Mouse (Mus musculus): ENCODE data around the gene Trim8. TPM values are rescaled to one million over a fixed set of nuclear protein-coding genes. Genes with fewer than 3 reads are reported as not detected.

Gene Trim8
- polyA plus RNA-seq (2014; fragmentation: Illumina TruSeq; extraction: RNeasy Lipid Tissue Mini Kit (QIAGEN cat#74804); ENCODE audit: insufficient read depth, low read depth, low replicate concordance): 32.6 TPM

GRCm38 (mm10) chr19:46501401-46502068 lies at the start of gene Trim8:
Trim8 (plus strand) TSS chr19:46501702.

Other genes with a start within 250 kb of the Trim8 start
- 17.6 TPM for gene Nfkb2, start 197.4 kb upstream of the Trim8 start, polyA plus RNA-seq (2014; fragmentation: Illumina TruSeq; extraction: RNeasy Lipid Tissue Mini Kit (QIAGEN cat#74804); ENCODE audit: insufficient read depth, low read depth, low replicate concordance)
- 1.0 TPM for gene Psd, start 174.5 kb upstream of the Trim8 start, polyA plus RNA-seq (2014; fragmentation: Illumina TruSeq; extraction: RNeasy Lipid Tissue Mini Kit (QIAGEN cat#74804); ENCODE audit: insufficient read depth, low read depth, low replicate concordance)
- gene Fbxl15, start 173.5 kb upstream of the Trim8 start, polyA plus RNA-seq (2014; fragmentation: Illumina TruSeq; extraction: RNeasy Lipid Tissue Mini Kit (QIAGEN cat#74804); ENCODE audit: insufficient read depth, low read depth, low replicate concordance): 6.1 TPM
- gene Cuedc2, start 163.0 kb upstream of the Trim8 start, polyA plus RNA-seq (2014; fragmentation: Illumina TruSeq; extraction: RNeasy Lipid Tissue Mini Kit (QIAGEN cat#74804); ENCODE audit: insufficient read depth, low read depth, low replicate concordance): 70.9 TPM
- gene Mfsd13a, start 160.6 kb upstream of the Trim8 start, polyA plus RNA-seq (2014; fragmentation: Illumina TruSeq; extraction: RNeasy Lipid Tissue Mini Kit (QIAGEN cat#74804); ENCODE audit: insufficient read depth, low read depth, low replicate concordance): 4.5 TPM
- gene 2310034G01Rik, start 151.4 kb upstream of the Trim8 start, polyA plus RNA-seq (2014; fragmentation: Illumina TruSeq; extraction: RNeasy Lipid Tissue Mini Kit (QIAGEN cat#74804); ENCODE audit: insufficient read depth, low read depth, low replicate concordance): 3.3 TPM
- gene Actr1a, start 106.0 kb upstream of the Trim8 start, polyA plus RNA-seq (2014; fragmentation: Illumina TruSeq; extraction: RNeasy Lipid Tissue Mini Kit (QIAGEN cat#74804); ENCODE audit: insufficient read depth, low read depth, low replicate concordance): 68.9 TPM
- 6.9 TPM for gene Sufu, start 104.8 kb upstream of the Trim8 start, polyA plus RNA-seq (2014; fragmentation: Illumina TruSeq; extraction: RNeasy Lipid Tissue Mini Kit (QIAGEN cat#74804); ENCODE audit: insufficient read depth, low read depth, low replicate concordance)
- gene Arl3, start 71.5 kb downstream of the Trim8 start, polyA plus RNA-seq (2014; fragmentation: Illumina TruSeq; extraction: RNeasy Lipid Tissue Mini Kit (QIAGEN cat#74804); ENCODE audit: insufficient read depth, low read depth, low replicate concordance): 95.5 TPM
- 7.6 TPM for gene Sfxn2, start 71.7 kb downstream of the Trim8 start, polyA plus RNA-seq (2014; fragmentation: Illumina TruSeq; extraction: RNeasy Lipid Tissue Mini Kit (QIAGEN cat#74804); ENCODE audit: insufficient read depth, low read depth, low replicate concordance)
- gene Wbp1l, start 97.4 kb downstream of the Trim8 start, polyA plus RNA-seq (2014; fragmentation: Illumina TruSeq; extraction: RNeasy Lipid Tissue Mini Kit (QIAGEN cat#74804); ENCODE audit: insufficient read depth, low read depth, low replicate concordance): 31.1 TPM
- not detected for gene Cyp17a1, start 171.5 kb downstream of the Trim8 start, polyA plus RNA-seq (2014; fragmentation: Illumina TruSeq; extraction: RNeasy Lipid Tissue Mini Kit (QIAGEN cat#74804); ENCODE audit: insufficient read depth, low read depth, low replicate concordance)
- 5.6 TPM for gene Borcs7, start 188.2 kb downstream of the Trim8 start, polyA plus RNA-seq (2014; fragmentation: Illumina TruSeq; extraction: RNeasy Lipid Tissue Mini Kit (QIAGEN cat#74804); ENCODE audit: insufficient read depth, low read depth, low replicate concordance)
- 20.1 TPM for gene As3mt, start 205.8 kb downstream of the Trim8 start, polyA plus RNA-seq (2014; fragmentation: Illumina TruSeq; extraction: RNeasy Lipid Tissue Mini Kit (QIAGEN cat#74804); ENCODE audit: insufficient read depth, low read depth, low replicate concordance)

All from lung, adult 10 weeks (tissue).